Mouse (Mus musculus) brain, adult 2 months (tissue): ENCODE data around the gene Plekhg3.

Experiments used
- DNase-seq: peaks from one replicate; pipeline ENCODE4 v3.0.0; 2011; ENCODE audit warnings: low read depth, low spot score

Plekhg3 gene

DNA sequence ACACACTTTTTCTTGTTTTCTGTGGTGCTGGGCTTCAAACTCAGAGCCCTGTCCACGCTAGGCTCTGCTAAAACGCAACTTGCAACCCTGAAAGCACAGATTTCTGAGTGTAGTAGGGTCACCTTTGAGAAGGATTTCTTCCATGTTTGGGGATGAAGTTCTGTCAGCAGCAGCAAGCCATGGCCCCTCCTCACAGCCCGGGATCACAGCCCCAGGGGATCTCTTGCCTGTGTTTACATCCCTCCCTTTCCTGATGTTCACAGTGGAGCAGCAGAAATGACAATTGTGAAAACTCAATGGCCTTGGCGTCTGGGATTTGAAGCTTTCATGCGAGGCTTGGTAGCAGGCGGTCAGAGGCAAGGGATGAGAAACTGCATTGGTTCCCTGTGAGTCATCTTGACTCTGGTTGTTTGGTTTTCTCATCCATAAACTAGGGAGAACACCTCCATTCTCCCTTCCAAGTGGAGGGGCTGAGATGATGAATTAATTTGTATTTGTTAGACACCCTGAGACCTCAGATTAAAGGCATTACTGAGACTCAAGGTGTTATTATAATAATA, at the start of gene Plekhg3:
Gene Plekhg3 (plus strand): TSS at position 312 of the 560 bp plus-strand sequence.
- no peak for DNase-seq

DNA sequence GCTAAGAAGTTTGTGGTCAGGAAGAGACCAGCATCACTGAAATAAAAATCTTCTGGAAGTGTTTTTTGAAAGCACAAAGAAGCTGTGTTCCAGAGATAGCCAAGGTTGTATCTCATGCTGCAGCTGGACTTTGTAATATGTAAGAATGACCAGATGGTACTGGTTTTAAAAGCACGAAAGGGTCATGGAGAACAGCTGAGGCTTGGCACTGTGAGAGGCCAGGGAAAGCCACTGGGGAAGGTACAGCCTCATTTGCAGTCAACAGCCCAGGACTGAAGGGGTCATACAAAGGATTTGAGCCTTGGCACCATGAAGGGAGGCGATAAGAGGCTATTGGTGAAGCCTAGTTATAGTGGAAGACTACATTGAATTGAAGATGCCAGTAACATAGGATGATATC, 48.2 kb upstream of the Plekhg3 start:
- no peak for DNase-seq

GRCm38 (mm10) chr12:76482948-76483347, 47.7 kb upstream of the Plekhg3 start:
- DNase-seq: no peak

DNA sequence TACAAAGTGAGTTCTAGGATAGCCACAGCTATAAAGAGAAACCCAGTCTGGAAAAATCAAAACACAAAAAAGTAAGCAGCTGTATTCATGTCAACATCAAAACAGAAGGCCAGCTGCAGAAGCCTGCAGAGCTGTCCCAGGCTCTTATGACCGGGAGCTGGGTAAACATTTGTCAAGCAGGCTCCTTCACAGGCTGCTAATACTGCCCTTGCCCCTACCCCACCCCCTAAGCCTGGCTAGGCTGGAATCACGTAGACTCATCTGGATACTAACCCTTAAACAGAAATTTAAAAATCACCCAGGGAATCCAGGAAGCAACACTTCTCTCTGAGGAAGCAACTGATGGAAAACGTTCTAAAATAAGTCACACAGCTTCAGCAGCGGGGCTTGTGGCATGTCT, 45.8 kb upstream of the Plekhg3 start:
- no peak for DNase-seq

DNA sequence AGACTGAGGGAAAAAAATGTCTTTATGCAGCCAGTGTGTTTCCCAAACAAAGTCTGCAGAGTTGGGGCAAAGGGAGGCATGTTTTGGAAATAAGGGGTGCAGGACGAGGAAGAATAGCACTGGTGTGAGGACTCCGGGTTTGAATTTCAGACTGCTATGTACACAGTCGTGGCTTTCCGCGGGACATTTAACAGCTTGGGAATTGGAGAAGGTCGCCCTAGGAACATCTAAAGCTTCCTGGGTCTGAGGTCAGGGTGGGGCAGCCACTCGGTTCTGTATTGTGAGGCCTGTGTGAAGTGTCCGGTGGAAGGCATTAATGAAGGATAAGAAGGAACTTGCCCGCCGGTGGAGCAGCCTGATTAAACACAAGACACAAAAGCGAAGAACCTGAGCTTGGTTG, 45.3 kb upstream of the Plekhg3 start:
- DNase-seq: no peak

DNA sequence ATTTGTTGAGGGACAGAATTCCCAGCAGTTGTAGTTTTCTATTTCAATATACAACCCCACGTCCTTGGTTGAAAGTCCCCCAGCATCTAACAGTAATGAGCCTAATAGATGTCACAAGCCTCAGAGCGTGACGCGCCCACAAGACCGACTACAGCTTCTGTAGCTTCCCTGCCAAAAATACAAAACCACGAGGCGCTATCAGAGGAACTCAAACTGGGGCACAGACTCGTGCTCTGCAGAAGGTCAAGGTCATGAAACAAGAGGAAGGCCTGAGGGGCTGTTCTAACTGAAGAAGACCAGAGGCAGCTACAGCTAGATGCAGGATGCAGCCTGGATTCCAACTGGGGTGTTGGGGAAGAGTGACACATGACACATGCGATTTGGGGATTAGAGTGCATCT, 43.7 kb upstream of the Plekhg3 start:
- peak; percentile 15 for DNase-seq

GRCm38 (mm10) chr12:76490798-76491197, 39.9 kb upstream of the Plekhg3 start:
- DNase-seq: no peak

DNA sequence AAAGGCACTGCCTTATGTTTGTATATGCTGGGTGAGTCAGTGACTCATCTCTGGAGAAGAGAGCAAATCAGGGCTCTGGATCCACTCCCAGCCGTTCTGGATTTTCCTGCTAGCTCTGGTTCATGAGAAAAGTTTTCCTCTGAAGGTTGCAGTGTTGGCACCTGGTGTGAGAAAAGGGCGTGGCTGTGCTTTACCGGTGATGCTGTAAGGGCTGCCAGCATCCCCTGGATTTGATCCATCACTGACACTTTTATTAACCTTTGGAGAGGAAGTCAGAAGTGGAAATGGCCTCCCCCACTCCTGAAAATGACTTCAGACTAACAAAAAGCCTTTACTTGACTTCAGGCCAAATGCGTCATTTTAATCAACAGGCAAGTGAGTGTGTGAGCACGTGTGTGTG, 37.2 kb upstream of the Plekhg3 start:
- peak; percentile 71 for DNase-seq

DNA sequence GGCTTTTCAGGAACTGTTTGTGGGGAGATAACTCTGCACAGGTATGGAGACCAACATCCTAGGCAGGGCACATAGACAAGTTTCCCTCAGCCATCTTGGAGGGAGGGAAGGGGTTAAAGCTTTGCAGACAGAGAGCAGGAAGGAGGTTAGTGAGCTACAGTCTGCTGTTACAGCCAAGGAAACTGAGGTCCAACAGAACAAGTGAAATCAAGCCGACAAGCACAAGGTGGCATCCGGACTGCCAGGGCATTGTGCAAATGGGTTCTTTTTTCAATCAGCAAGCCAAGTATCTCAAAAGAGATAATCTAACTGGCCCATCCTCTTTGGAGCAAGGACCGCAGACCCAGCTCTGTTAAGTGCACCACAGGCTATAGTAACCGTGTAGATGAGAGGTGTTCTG, 35.3 kb upstream of the Plekhg3 start:
- DNase-seq: no peak

DNA sequence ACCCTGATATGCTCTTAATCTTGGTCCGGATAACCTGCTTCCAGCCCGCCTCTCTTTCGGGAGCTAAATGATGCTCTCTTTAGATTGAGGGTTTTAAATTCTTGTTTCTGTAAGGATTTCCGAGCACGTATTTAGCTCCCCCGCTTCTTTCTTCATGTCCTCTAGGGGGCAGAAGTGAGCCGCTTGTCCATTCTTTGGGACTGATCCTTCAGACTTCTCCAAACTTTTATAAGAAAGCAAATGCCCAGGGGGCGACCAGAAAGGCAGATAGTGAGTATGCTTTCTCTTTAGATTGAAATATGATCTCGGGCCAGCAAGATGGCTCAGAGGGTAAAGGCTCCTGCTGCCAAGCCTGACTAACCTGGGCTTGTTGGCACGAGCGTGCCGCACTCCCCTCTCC, 34.4 kb upstream of the Plekhg3 start:
- DNase-seq: peak; percentile 80

DNA sequence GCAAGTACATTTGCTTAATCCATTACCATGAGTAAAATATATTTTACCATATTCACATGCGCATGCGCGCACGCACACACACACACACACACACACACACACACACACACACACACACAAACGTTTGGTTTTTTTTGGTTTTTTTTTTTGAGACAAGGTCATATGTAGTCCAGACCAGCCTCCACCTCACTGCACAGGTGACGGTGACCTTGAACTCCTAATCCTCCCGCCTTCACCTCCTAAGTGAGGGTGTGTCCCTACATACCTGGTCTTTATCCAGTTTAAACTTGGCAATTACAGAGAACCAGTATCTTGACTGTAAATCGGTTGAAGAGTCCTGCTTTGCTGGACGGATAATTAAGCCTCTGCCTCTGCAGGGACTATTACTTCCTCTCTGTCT, 31.4 kb upstream of the Plekhg3 start:
- DNase-seq: no peak

DNA sequence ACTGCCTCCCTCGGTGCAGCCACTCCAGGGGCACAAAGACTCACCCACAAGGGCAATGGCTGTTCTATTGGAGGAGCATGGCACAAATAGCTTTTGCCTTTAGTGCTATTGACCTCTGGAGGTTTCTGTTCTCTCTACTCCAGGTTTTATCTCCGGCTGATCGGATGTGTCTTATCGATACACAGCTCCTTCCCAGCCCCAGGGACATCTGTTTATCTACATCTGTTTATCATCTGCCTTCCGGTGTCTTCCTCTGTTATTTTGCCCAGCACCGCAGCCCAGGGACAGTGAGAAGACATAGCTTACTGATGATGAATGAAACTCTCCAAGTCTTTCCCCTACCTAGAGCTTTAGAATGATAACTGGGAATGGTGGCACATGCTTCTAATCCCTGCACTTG, 30.6 kb upstream of the Plekhg3 start:
- DNase-seq: no peak

GRCm38 (mm10) chr12:76500896-76501295, 29.8 kb upstream of the Plekhg3 start:
- peak; percentile 58 for DNase-seq

DNA sequence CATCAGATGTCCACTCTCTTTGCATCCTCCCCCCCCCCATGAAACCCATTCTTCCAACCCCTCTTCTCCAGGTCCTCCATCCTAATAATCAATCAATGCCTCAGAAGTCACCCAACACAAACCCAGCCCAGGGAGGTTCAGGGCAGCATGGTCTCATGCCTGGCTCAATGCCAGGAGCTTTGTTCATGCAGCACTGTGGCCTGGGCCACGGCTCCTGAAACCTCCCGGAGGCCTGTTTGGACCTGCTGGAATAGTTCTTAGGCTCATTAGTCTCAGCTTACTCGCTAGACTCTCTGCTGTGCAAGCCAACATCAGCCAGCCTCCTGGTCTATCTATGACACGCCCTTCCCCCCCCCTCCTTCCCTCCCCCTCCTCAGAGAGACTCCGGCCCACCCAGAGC, 27.7 kb upstream of the Plekhg3 start:
- no peak for DNase-seq

DNA sequence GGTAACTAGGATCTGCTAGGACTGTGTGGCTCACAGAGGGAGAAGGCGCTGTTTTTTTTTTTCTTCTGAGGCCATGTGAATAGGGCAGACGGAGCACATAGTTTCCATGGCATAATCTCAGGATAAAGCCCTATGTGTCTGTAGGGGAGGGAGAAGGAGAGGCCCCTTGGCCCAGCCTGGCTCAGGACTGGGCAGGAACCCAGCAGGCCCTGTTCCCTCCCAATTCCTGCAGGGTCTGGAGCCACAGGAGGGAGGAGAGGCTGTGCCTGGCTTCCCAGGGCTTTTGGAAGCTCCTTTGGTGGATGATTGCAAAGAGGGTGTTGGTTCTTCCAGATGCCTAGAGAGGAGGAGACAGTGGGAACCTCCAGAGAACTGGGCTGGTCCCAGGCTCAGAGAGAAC, 24.2 kb upstream of the Plekhg3 start:
- peak; percentile 51 for DNase-seq

- DNase-seq: peak; percentile 86
Observed at GRCm38 (mm10) chr12:76507791-76508190, 22.9 kb upstream of the Plekhg3 start.

DNA sequence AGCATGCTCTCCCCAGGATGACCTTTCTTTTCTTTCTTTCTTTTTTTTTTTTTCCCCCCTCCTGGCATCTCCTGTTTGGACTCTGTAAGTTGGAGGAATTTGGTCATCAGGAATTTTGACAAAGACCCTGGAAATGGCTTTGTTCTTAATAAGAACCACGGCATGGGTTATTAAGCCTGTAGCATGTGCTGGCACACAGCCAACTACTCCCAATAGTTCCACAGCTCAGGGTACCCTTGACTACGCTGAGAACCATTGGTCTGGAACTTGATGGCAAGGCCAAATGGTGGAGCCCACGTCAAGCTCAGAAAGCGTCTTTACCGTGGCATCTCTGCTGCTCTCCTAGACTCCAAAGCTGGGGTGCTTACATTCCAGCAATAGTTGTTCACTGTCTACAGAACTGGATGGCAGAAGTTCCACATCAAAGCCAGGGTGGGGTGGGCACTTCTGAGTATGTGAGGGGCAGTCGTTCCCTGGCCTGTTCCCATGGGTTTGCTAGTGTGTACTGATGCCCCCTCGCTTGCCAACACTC, 21.7 kb upstream of the Plekhg3 start:
- no peak for DNase-seq

- DNase-seq: peak; percentile 83
Observed at GRCm38 (mm10) chr12:76512731-76513130, 18.0 kb upstream of the Plekhg3 start.

DNA sequence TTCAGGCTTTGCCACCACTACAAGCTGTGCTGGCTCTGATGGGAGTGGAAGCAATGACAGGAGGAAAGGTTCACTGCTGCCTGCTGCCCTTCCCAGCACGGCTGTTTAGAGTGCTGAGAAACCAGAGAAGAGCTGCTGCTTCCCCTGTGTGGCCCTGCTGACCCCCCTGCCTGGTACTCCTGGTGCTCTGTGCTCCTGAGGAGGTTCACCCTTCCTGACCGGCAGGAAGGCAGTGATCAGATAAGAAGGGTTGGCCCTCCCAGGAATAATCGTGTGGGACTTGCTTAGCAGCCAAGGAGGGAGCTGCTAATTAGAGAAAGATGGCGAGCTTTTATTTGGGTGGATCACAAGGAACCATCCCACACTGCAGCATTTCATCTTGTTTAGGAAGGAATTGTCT, 15.8 kb upstream of the Plekhg3 start:
- DNase-seq: no peak

- peak; percentile 36 for DNase-seq
Observed at GRCm38 (mm10) chr12:76518000-76518399, 12.7 kb upstream of the Plekhg3 start.

DNA sequence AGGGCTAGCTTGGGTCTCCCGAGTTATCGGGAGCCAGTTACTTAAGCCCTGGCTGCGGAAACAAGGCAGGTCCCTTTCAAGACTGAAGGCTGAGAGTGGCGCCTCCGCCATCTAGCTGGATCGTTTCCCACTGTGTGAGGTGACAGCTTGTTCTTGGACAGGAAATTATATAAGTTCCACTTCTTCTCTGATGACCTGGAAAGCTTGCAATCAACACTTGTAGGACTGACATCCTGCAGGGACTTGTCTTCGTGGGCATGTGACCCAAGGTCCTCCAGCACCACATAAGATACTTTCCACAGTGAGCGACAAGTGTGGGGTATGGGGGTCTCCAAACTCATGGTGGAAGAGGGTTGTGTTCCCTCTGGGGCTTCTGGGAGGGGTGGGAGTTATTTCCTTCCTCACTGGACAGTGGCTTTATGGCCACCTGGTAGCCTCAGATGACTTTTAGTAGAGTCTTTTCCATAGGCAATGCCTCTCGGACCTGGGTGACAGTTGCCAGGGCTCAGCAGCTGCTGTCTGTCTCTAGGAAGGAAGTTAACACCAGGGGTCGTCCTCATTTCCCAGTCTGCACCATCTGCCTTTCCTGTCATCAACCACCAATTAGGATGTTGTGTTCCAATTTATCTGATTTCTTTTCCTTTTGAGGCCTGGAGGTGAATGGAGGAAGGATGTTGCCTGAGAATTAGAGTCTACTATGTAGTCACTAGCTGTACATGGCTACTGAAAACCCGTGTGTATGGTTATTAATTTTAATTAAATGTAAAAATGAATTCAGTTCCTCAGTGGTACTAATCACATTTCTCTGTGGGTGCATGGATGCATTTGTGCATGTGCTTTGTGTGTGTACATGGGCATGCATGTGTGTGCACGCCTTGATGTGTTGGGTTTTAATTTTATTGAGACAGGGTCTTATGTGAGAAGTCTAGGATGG, 11.5 kb upstream of the Plekhg3 start:
- DNase-seq: peak; percentile 95

GRCm38 (mm10) chr12:76523654-76524053, 7.0 kb upstream of the Plekhg3 start:
- DNase-seq: no peak

DNA sequence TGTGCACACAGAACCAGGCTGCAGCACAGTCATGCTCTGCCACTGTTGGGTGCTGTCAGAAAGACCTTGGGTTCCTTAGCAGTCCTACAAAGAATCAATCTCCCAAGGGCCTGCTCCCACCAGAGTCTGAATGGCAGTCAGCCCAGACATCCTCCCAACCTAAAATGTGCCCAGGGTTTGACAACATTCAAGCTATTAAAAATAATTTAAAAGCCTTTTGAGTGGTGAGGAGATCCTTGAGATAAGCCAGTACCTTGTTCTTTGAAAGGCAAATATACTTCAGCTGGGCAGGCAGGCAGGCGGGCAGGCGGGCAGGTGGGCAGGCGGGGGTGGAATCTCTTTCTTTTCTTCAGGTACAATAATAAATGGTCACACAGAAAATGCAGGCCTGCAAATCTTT, 5.8 kb upstream of the Plekhg3 start:
- no peak for DNase-seq
